Mouse (Mus musculus): Measurements from ENCODE around the gene Gck.
A peak's percentile ranks its signal among the peaks of the same experiment; 100 is the strongest.
"Not testable (repeated sequence)": the region's sequence is repeated elsewhere in the genome, so short reads cannot be mapped to it uniquely, and the experiment has no call there.

Gck gene

GRCm38 (mm10) chr11:5954435-5954834 is 4.6 kb upstream of the Gck start:
- DNase-seq, result no peak

DNA sequence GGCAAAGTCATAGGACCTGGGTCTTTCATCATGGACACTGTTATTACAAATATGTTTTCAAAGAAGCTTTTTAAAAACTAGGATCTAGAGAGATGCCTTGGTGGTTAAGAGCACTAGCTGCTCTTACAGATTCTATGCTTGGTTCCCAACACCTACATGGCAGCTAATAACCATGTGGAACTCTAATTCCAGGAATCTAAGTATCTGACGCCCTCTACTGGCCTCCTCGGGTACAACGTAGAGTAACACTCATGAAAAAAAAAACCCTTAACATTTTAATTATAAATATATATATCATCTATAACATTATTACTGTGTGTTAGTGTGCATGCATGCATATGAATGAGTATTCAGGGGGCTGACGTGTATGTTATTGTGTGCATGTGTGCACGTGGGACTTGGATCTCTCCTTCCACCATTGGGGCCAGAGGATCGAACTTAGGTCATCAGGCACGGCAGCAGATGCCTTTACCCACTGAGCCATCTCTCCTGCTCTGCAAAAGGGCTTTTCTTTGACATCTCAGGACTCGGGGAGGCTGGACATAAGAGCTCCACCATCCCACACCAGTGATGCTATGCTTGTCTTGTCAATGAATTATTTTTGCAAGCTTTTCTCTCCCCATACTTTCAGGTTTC is 3.4 kb upstream of the Gck start:
- peak; percentile 45 for DNase-seq

DNA sequence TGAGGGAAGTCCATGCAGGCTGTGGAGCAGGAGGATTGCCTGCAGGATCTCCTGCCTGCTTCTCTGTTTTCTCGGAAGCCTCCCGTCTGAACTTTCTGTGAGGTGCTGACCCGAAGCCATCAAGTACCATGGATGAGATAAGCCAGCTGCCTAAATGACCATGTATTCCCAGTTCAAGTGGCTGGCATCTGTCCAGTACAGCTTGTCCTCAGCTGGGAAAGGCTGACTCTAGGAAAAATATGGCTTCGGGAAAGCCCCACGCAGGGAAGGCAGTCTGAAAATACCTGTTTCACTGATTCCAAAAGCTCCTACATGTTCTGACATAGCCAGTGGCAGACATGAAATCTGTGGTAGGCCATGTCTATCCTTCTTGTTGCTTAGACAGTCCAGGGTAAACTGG is 2.6 kb upstream of the Gck start:
- DNase-seq, result no peak

DNA sequence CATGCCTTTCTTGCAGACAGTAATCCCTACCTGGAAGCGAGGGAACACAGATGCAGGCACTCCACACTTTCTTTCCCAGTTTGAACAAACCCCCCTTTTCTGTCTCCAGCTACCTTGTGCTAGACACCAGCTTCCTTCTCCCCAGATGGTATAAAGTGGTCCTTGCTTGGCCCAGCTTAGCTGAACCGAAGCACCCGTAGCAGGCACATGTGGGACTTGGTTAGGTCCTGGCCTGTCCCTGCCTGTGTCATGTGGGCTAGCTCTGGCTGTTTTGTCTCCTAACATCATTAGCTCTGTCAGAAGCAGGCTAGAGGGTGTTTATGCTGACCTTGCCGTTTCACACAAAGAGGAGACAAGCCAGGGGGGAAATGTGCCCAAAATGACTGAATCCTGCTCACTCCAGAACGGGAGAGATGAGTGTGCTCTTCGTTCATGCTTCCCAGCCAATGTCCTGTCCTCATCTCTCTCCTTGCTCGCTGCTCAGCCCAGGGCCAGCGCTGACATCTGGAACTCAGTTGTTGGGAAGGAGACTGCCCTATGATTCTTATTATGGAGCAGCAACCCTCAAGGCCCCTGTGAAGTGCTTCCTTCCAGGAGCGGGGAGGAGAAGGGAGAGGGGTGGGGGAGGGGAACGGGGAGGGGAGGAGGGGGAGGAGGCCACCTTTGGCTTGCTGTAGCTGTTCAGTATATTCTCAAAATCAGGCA is 1.2 kb downstream of the Gck start:
- DNase-seq, result no peak

DNA sequence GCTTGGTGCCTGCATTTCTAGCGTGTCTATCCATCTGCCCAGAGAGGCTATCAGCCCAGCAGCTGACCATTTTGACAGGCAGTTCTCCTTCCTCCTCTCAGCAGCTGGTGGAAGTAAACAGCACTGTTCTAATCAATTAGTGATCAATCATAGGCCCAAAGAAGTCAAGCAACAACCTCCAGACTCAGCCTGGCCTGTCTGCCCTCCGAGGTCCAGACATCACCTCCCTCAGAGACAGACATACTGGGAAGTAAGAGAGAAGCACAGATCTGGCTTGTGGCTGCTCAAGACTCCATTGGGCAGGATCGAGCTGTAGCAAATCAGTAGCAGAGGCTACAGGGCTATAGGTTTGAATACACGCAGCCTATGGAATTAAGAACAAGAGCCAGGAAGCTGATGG is 2.1 kb downstream of the Gck start:
- DNase-seq, result no peak

- no peak for DNase-seq
Measured at GRCm38 (mm10) chr11:5945096-5945495, 4.8 kb downstream of the Gck start.

- no peak for DNase-seq
Measured at GRCm38 (mm10) chr11:5942966-5943365, 6.9 kb downstream of the Gck start.

- not testable (repeated sequence) for DNase-seq
Measured at GRCm38 (mm10) chr11:5934531-5934930, 15.3 kb downstream of the Gck start.

DNA sequence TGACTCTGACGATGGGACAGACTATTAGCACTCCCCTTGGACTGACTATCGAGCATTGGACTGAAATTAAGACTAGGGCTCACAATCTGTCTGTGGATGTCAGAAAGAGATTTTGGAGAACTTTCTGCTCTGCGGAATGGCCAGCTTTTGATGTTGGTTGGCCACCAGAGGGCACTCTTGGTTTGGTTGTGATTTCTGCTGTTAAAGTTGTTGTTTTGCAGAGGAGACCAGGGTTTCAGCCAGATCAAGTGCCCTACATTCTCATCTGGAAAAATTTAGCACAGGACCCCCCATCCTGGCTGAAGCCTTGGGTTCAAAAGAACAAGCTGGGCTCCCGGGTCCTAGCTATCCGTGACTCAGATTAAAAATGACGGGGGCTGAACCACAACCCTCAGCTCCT is 17.9 kb downstream of the Gck start:
- not testable (repeated sequence) for DNase-seq

DNA sequence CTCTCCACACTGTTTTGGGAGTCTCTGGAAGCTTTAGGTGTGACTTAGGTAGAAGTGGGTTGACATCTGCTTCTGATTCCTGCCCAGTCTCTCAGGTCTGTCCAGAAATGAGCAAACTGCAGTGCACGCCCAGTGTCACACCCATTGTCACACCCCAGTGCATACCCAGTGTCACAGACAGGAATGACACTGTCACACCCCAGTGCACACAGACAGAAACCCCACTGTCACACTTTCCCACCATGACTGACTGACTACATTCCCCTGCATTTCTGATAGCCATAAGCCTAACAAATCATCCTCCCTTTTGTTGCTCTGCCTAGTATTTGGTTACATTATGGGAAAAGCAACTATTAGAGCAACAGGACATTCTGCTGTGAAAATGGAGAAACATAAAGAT is 19.3 kb downstream of the Gck start:
- DNase-seq, result no peak

DNA sequence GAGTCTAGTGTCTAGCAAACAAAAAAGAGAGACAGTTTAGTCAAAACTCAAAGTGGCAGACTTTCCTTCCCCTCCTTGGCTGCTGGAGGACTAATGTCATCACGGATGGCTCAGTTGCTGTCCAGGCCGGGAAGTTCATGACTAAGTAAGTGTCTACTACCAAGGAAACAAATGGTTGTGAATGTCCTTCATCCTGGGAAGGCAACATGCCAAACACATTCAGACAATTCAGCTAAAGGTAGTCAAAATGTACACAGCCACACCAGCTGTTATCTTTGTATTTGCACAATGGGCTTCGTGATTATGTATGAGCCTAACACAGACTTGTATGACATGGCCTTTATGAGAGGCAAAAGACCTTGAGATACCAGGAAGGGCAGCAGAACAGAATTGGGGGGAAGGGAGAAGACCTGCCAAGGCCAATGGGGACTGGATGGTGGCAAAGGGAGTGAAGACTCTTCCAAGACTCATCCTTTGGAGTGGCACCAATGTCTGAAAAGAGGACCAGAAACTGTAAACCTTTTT is 23.1 kb downstream of the Gck start:
- no peak for DNase-seq

DNA sequence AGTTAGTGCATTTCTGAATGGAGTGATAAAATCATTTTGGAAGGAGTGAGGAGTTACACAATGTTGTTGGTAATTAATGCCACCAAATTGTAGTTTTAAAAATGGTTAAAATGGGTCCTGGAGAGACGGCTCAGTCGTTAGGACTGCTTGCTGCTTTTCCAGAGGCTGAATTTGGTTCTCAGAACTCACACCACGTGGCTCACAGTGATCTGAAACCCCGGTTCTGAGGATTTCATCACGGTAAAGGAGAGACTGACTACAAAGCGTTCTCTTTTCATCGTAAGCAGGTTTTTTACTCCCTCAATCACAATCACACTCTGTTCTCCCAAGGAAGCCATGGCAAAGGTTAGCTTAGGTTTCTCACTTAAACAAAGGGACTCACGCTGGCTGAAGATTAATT is 25.2 kb downstream of the Gck start:
- no peak for DNase-seq

GRCm38 (mm10) chr11:5920323-5920960 is 29.4 kb downstream of the Gck start:
- peak; percentile 73 for DNase-seq

GRCm38 (mm10) chr11:5919606-5920005 is 30.3 kb downstream of the Gck start:
- peak; percentile 24 for DNase-seq

DNA sequence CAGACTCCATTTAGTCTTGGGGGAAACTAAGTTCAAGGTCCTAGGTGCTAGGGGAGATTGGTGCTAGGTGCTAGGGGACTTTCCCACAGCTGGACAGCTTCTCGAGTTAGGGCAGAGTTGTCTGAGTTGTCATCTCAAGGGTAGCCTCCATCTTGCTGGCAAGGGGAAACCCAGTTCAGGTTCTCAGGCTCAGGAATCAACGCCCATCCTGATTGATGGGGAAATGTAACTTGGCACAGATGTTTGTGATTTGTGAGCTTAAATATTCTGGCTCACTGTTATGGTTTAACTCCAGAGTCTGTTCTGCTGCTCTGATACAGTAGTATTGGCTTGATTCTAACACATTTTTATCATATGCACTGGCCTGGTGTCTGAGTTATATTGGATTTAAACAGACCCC is 31.8 kb downstream of the Gck start:
- no peak for DNase-seq

DNA sequence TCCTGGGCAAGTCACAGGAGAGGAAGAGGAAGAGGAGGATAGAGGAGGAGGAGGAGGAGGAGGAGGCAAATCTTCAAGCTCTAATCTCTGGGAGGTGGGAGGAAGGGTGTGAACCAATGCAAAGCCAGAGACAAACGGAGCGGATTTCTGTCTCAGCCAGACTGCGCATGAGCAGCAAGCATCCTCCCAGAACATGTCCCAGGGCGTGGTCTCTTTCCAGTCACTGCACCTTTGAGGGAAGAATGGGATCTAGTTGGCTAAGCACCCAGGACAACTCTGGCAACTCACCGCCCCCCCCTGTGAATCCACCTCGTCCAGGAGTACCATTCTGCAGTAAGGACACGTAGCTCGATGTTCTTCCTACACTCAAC is 33.7 kb downstream of the Gck start:
- DNase-seq, result no peak

DNA sequence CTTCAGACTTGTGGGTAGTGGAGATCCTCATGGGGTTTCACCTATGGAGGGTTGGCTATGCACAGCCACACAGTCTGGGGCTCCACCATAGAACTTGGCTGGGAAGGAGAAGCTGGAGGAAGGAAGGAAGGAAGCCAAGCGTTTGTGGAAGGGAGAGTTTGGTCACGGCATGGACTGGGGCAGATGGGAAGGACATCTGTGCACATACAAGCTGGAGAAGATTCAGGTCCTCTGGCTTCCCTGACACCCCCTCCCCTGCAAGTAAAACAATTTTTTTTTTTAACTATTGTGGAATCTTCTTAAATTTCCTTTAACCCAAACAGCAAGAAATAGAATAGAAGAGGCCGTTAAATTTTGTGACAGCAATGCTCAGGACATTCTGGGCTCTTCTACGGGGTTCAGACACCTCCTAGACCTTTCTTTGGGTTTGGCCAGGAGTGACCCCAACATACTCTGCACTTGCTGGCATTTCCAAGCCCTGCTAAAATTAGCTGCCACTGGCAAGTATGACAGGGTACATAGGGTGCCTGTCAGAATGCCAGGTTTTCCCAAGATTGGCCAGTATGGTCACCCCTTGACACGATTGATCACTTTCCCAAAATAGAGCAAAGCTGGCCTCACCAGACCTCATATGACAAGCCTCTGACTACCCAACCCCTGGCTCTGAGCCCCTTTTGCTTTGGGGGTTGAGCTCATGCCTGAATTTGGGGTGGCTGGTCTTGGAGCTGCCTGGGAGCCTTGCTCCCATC is 34.3 kb downstream of the Gck start:
- DNase-seq, result no peak

DNA sequence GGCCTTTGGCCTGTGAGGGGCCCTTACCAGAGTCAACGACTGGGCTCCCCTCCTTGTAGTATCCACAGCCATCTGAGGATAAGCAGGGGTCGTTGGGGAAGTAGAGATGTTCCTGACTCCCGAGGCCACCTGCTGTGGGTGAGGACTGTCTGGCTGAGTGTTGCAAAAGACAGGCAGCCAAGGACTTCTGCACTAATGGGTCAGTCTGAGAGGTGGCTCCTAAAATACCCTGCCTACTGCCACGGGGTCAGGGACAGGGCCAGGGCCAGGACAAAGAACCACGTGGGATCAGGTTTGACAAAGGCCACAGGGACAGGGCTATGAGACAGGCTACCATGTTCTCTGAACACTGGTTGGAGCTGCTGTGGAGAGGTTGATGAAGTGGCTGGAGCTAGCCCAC is 34.9 kb downstream of the Gck start:
- no peak for DNase-seq

DNA sequence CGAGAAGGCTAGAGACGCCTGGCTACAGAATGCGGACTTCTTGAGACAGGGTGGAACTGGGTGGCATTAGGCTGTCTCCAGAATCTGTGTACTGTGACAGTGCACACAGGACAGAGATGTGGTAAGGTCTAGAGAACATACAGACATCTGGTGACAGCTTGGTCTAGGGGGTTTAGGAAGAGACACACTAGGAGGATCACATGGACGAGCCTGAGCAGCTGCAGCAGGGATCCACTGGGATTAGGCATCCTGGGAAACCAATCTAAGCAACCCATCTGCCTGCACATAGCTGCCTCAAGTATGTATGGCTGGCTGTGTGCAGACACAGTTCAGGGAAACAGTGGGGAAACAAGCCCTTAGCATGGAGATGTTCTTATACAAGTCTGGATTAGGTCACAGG is 35.9 kb downstream of the Gck start:
- DNase-seq, result no peak

DNA sequence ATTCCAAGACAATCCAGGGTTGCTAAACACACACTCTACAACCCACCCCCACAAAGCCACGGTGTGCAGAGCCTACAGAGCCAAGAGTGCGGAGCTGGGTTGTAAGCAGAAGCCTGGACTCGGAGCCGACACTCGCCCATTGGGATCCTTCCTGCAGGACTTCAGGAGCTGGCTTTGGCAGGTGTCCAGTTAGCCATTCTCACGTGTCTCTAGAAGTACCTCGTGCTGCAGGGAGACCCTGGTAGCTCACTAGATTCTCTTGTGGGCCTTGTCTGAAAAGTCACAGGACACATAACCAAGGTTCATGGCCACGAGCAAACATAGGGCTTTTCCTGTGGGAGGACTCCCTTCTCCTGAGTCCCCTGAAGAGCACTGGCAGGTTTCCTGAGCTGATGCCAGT is 36.6 kb downstream of the Gck start:
- DNase-seq, result no peak

GRCm38 (mm10) chr11:5912635-5913034 is 37.2 kb downstream of the Gck start:
- peak; percentile 66 for DNase-seq

GRCm38 (mm10) chr11:5908642-5909041 is 41.2 kb downstream of the Gck start:
- DNase-seq, result no peak

DNA sequence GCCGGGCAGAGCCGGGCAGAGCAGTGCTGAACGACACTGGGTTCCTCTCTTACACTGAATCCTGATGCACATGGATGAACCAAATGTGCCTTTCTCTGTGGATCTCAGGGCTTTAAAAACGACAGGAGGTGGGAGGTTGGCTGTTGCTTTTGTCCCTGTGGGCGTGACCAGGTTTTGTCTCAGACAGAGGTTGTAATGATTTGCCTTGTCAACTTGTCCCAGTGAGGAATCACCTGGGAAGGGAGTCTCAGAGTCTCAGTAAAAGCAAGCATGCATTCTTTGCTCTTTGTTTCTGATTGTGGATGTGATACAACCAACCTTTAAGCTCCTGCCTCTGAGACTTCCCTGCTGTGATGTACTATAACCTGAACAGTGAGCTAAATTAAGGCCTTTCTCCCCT is 42.8 kb downstream of the Gck start:
- DNase-seq, result no peak

Measured in liver (tissue).